Mouse (Mus musculus) spleen, postnatal 4 days (tissue): ENCODE results near the gene Dennd6b.

ENCODE experiments used
- DNase-seq, 2 experiments: peaks; one replicate each; pipeline ENCODE4 v3.0.0; 2022; ENCODE audit warnings: low spot score in 2 of 2

Gene Dennd6b

GRCm38 (mm10) chr15:89196313-89196706 is at the start of gene Dennd6b:
Gene Dennd6b, minus strand, starts transcription at chr15:89196496.
- DNase-seq: peak; percentile 98 to 99

GRCm38 (mm10) chr15:89241025-89241424 is 44.7 kb upstream of the Dennd6b start:
- DNase-seq: no peak

GRCm38 (mm10) chr15:89239751-89240392 is 43.6 kb upstream of the Dennd6b start:
- no peak for DNase-seq

- no peak for DNase-seq
Observed at GRCm38 (mm10) chr15:89234052-89234451, 37.8 kb upstream of the Dennd6b start.

GRCm38 (mm10) chr15:89233586-89233985 is 37.3 kb upstream of the Dennd6b start:
- DNase-seq: no peak

- DNase-seq: peak; percentile 35 to 62
Observed at GRCm38 (mm10) chr15:89215611-89216233, 19.4 kb upstream of the Dennd6b start.

- DNase-seq: no peak
Observed at GRCm38 (mm10) chr15:89214953-89215352, 18.7 kb upstream of the Dennd6b start.

GRCm38 (mm10) chr15:89213517-89213916 is 17.2 kb upstream of the Dennd6b start:
- DNase-seq: peak in 1 of 2 experiments; percentile 54

- DNase-seq: peak in 1 of 2 experiments; percentile 55
Observed at GRCm38 (mm10) chr15:89212495-89212894, 16.2 kb upstream of the Dennd6b start.

- peak in 1 of 2 experiments; percentile 50 for DNase-seq
Observed at GRCm38 (mm10) chr15:89211716-89212461, 15.6 kb upstream of the Dennd6b start.

- DNase-seq: peak; percentile 84 to 94
Observed at GRCm38 (mm10) chr15:89210915-89211715, 14.8 kb upstream of the Dennd6b start, which contains the start of gene Ppp6r2. Gene Ppp6r2, plus strand, starts transcription at chr15:89211553.

GRCm38 (mm10) chr15:89209886-89210761 is 13.8 kb upstream of the Dennd6b start:
- DNase-seq: peak; percentile 90 to 97

- DNase-seq: no peak
Observed at GRCm38 (mm10) chr15:89207457-89207856, 11.2 kb upstream of the Dennd6b start.

- DNase-seq: peak in 1 of 2 experiments; percentile 61
Observed at GRCm38 (mm10) chr15:89197056-89197455, 760 bp upstream of the Dennd6b start.

- peak; percentile 91 to 93 for DNase-seq
Observed at GRCm38 (mm10) chr15:89195690-89196312, 495 bp downstream of the Dennd6b start.

- peak in 1 of 2 experiments; percentile 65 for DNase-seq
Observed at GRCm38 (mm10) chr15:89195261-89195681, 1.0 kb downstream of the Dennd6b start.

GRCm38 (mm10) chr15:89184937-89185227 is 11.4 kb downstream of the Dennd6b start:
- no peak for DNase-seq

GRCm38 (mm10) chr15:89184141-89184936 is 12.0 kb downstream of the Dennd6b start:
- DNase-seq: no peak

GRCm38 (mm10) chr15:89182842-89183241 is 13.5 kb downstream of the Dennd6b start:
- DNase-seq: no peak

GRCm38 (mm10) chr15:89182328-89182741 is 14.0 kb downstream of the Dennd6b start:
- DNase-seq: no peak
